Mouse (Mus musculus) embryonic facial prominence, embryonic 13.5 days (tissue): ENCODE results near the gene Crct1. TPM values are rescaled to one million over a fixed set of nuclear protein-coding genes. Genes with fewer than 3 reads are reported as not detected.

Source experiments
- ATAC-seq: fragments of 200-750 bp; cut with Nextera tagmentation; 2 replicates; pipeline ENCODE4 v1.8.0; 2017; ENCODE audit warnings: low read depth; ENCODE audit not compliant: insufficient number of reproducible peaks, insufficient read depth, low FRiP score, low TSS enrichment
- H3K27ac ChIP-seq: fragments of 300-500 bp; sonication (generic); 2 replicates; pipeline ENCODE4 v1.5.1; 2015; ENCODE audit warnings: moderate library complexity, mild to moderate bottlenecking, inconsistent platforms
- H3K27me3 ChIP-seq: fragments of 300-500 bp; sonication (generic); 2 replicates; pipeline ENCODE4 v1.6.1; 2015; ENCODE audit warnings: mild to moderate bottlenecking, inconsistent platforms
- H3K36me3 ChIP-seq: fragments of 300-500 bp; sonication (generic); 2 replicates; pipeline ENCODE4 v1.6.1; 2015; ENCODE audit warnings: mild to moderate bottlenecking, inconsistent platforms
- H3K4me1 ChIP-seq: fragments of 300-500 bp; sonication (generic); 2 replicates; pipeline ENCODE4 v1.6.1; 2015; ENCODE audit warnings: inconsistent platforms
- H3K4me2 ChIP-seq: fragments of 300-500 bp; sonication (generic); 2 replicates; pipeline ENCODE4 v1.6.1; 2015; ENCODE audit warnings: moderate library complexity, mild to moderate bottlenecking, inconsistent platforms
- H3K4me3 ChIP-seq: fragments of 300-500 bp; sonication (generic); 2 replicates; pipeline ENCODE4 v1.5.1; 2015; ENCODE audit warnings: mild to moderate bottlenecking, inconsistent platforms
- H3K9ac ChIP-seq: fragments of 300-500 bp; sonication (generic); 2 replicates; pipeline ENCODE4 v1.6.1; 2015; ENCODE audit warnings: mild to moderate bottlenecking, inconsistent platforms
- H3K9me3 ChIP-seq: fragments of 300-500 bp; sonication (generic); 2 replicates; pipeline ENCODE4 v1.6.1; 2016; ENCODE audit warnings: inconsistent platforms
- WGBS: fragments of 180-500 bp; shearing (Covaris S2); methylation state at CpG from one replicate; pipeline ENCODE4 v1.1.7; 2015; ENCODE audit warnings: mixed read lengths; 5-methylcytosine and 5-hydroxymethylcytosine counted together
- polyA plus RNA-seq: library from polyadenylated mRNA; unstranded; fragments of >200 nt; fragmentation: Nextera tagmentation; extraction: Ambion mirVana; gene quantifications from 2 replicates; pipeline ENCODE4 v1.2.1, GENCODE M21; 2015

The Crct1 gene
- polyA plus RNA-seq, 1 experiment from 2014 or later = 0.91 TPM

DNA sequence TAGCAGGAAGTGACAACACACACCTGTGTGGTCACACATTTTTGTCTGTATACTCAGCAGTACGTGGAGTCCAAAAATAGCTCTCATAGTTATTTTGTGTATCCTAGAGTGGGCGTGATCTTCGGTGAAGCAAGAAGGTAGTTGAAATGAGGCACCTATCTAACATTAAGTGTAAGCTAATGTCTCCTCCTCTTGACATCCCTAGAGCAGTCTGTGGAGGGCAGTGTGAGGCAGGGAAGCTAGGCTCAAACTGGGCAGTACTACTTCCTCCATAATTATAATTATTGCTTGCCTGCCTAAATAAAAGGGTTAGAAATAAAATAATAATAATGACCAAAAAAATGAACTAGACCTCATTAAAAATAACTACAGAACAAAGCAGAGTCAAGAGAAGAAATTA lies 14.9 kb downstream of the Crct1 start:
- H3K36me3 ChIP-seq = no peaks in the 10 kb centered on the region
- WGBS = 77% methylated on average over 3 of the region's 3 CpGs
- no peak overlapping the region for H3K9ac ChIP-seq
- no peak overlapping the region for H3K27ac ChIP-seq
- no peak for ATAC-seq
- no peak overlapping the region for H3K4me3 ChIP-seq
- no peaks in the 10 kb centered on the region for H3K9me3 ChIP-seq
- H3K4me2 ChIP-seq = no peak overlapping the region
- H3K27me3 ChIP-seq = no peaks in the 10 kb centered on the region
- no peaks in the 10 kb centered on the region for H3K4me1 ChIP-seq

DNA sequence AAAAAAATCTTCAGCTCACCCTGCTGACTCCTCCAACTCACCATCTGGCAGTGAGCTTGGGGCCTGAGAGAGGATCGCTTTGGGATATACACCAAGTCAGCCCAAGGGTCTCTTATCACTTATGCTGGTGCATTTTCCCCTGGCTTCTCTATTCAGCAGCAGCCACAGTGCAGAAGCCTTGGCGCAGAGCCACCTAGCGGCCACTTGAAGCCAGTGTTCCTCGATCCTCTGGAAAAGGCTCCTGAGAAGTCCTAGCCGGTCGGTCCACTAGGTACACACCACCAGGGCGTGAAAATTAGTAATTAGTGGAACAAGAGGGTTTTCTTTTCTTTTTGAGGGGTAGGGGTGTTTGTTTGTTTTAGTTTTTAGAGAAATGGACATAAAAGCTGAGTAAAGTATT lies 16.8 kb downstream of the Crct1 start:
- H3K9me3 ChIP-seq = no peaks in the 10 kb centered on the region
- H3K4me3 ChIP-seq = no peak overlapping the region
- H3K27ac ChIP-seq = no peak overlapping the region
- no peak for ATAC-seq
- no peaks in the 10 kb centered on the region for H3K36me3 ChIP-seq
- H3K27me3 ChIP-seq = no peaks in the 10 kb centered on the region
- no peaks in the 10 kb centered on the region for H3K4me1 ChIP-seq
- 3% methylated on average over 7 of the region's 7 CpGs for WGBS
- no peak overlapping the region for H3K9ac ChIP-seq
- H3K4me2 ChIP-seq = no peak overlapping the region

DNA sequence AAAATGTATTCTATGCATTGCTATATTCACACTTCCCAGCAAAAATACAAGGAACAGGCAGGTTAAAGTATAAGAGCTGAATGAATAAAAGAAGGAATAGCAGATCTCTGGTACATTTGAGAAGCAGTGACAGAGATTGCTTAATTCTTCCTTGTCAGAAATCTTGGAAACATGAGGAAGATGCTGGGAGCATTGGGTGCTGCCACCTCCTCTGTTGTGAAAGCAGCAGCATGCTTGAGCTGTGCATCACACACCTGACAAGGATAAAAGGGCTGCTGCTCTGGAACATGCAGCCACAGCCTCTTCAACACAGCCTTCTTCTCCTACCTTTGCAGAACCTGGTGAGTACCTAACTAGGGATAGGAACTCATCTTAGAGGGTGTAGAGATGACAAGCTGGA lies 23.6 kb downstream of the Crct1 start, which contains the start of gene Lce3f:
Lce3f (plus strand) TSS at position 301 of the 400 bp plus-strand sequence.
- Histone ChIP-seq H3K27ac (no peak within 1 kb of the TSS), H3K9me3 (no peaks in the 10 kb centered on the region), H3K27me3 (no peaks in the 10 kb centered on the region), H3K4me1 (no peaks in the 10 kb centered on the region), H3K9ac (no peak within 1 kb of the TSS), H3K4me3 (no peak within 1 kb of the TSS), H3K36me3 (no peaks in the 10 kb centered on the region), H3K4me2 (no peak within 1 kb of the TSS)
- no peak for ATAC-seq

DNA sequence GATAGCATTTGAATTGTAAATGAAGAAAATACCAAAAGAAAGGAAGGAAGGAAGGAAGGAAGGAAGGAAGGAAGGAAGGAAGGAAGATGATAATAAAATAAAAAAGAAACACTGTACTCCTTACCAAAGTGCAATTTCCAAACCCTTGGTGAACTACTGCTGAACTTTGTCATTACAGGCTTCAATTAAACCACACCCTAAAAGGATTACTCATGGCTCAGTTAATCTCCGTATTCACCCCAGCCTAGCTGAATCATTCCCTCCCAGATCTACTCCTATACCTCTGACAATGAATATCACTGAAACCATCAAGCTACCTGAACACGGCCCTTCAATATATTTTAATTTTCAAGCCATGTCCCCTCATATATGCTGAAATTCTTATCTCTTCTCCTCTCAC lies 37.0 kb downstream of the Crct1 start:
- no peaks in the 10 kb centered on the region for H3K9me3 ChIP-seq
- no peaks in the 10 kb centered on the region for H3K36me3 ChIP-seq
- H3K9ac ChIP-seq = no peak overlapping the region
- ATAC-seq = no peak
- no peaks in the 10 kb centered on the region for H3K4me1 ChIP-seq
- H3K27ac ChIP-seq = no peak overlapping the region
- no peak overlapping the region for H3K4me2 ChIP-seq
- 58% methylated on average over 2 of the region's 2 CpGs for WGBS
- H3K4me3 ChIP-seq = no peak overlapping the region
- no peaks in the 10 kb centered on the region for H3K27me3 ChIP-seq

DNA sequence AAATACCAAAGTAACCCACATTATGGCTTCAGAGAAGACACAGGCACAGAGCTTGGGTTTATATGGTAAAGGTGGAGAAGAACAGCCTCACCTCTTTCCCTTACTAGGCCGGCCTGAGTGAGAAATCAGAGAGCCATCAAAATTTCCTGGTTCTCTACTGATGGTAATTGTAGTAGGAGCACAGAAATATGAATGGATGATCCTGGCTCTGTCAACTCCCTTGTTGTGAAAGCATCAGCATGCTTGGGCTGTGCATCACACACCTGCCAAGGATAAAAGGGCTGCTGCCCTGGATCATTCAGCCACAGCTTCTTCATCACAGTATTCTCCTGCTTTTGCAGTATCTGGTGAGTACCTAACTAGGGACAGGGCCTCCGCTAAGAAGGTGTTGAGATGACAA lies 48.7 kb downstream of the Crct1 start, which contains the start of gene Lce3e:
Lce3e (plus strand) TSS at position 301 of the 400 bp plus-strand sequence.
- Histone ChIP-seq H3K4me3 (no peak within 1 kb of the TSS), H3K27me3 (no peaks in the 10 kb centered on the region), H3K4me2 (no peak within 1 kb of the TSS), H3K36me3 (no peaks in the 10 kb centered on the region), H3K9ac (no peak within 1 kb of the TSS), H3K9me3 (no peaks in the 10 kb centered on the region), H3K4me1 (no peaks in the 10 kb centered on the region), H3K27ac (no peak within 1 kb of the TSS)
- no peak for ATAC-seq
- 90% methylated on average over 2 of the region's 2 CpGs for WGBS

Other genes starting within 250 kb of the Crct1 start
- gene Lce1i, start 236.8 kb downstream of the Crct1 start, polyA plus RNA-seq = not detected in 2 replicates
- not detected in 2 replicates for gene Lce1j, start 225.2 kb downstream of the Crct1 start, polyA plus RNA-seq
- not detected in 2 replicates for gene Lce1k, start 207.8 kb downstream of the Crct1 start, polyA plus RNA-seq
- gene Kprp, start 188.4 kb downstream of the Crct1 start, polyA plus RNA-seq = not detected in 2 replicates
- not detected in 2 replicates for gene Lce1l, start 164.4 kb downstream of the Crct1 start, polyA plus RNA-seq
- gene 2310050C09Rik, start 145.5 kb downstream of the Crct1 start, polyA plus RNA-seq = not detected in 2 replicates
- 0.42 TPM in 1 of 2 replicates, not detected in the other for gene Lce3a, start 89.5 kb downstream of the Crct1 start, polyA plus RNA-seq
- gene Lce3b, start 82.7 kb downstream of the Crct1 start, polyA plus RNA-seq = not detected in 2 replicates
- not detected in 2 replicates for gene Lce3c, start 71.2 kb downstream of the Crct1 start, polyA plus RNA-seq
- not detected in 2 replicates for gene Lce3d, start 58.3 kb downstream of the Crct1 start, polyA plus RNA-seq
- not detected in 2 replicates for gene Lce3e, start 48.6 kb downstream of the Crct1 start, polyA plus RNA-seq
- not detected in 2 replicates for gene Lce3f, start 23.5 kb downstream of the Crct1 start, polyA plus RNA-seq
- gene Lce1m, start 3.4 kb upstream of the Crct1 start, polyA plus RNA-seq = not detected in 2 replicates
- gene Gm4858, start 53.1 kb upstream of the Crct1 start, polyA plus RNA-seq = not detected in 2 replicates
- gene Crnn, start 129.1 kb upstream of the Crct1 start, polyA plus RNA-seq = 0.65 and 0.76 TPM in 2 replicates
- gene Flg2, start 181.6 kb upstream of the Crct1 start, polyA plus RNA-seq = not detected in 2 replicates